Mouse (Mus musculus): ENCODE measurements at regions not wholly inside any gene's neighbourhood (a gene's known extent, or its start where the extent isn't known, plus 50 kb on each side); places are given as distances from the start of the nearest gene placed in this dataset.

GRCm38 (mm10) chr13:38281712-38282111 lies 63.2 kb upstream of the Bmp6 start:
- no peak for DNase-seq (ENCODE audit: low spot score in 2 of 2)

GRCm38 (mm10) chr13:38287960-38288359 lies 56.9 kb upstream of the Bmp6 start:
- no peak for DNase-seq (ENCODE audit: low spot score in 2 of 2)

GRCm38 (mm10) chr13:38288572-38289440 lies 56.1 kb upstream of the Bmp6 start:
- no peak for DNase-seq (ENCODE audit: low spot score in 2 of 2)

- peak; percentile 8 to 46 for DNase-seq (ENCODE audit: low spot score in 2 of 2)
Measured at GRCm38 (mm10) chr13:38290287-38290941, 54.5 kb upstream of the Bmp6 start.

- no peak for DNase-seq (ENCODE audit: low spot score in 2 of 2)
Measured at GRCm38 (mm10) chr13:38291487-38291886, 53.4 kb upstream of the Bmp6 start.

Measured in gastrocnemius, adult 8-10 months (tissue).